8 mouse cellular contexts compared by ENCODE assay signal in the genomic region with DNA sequence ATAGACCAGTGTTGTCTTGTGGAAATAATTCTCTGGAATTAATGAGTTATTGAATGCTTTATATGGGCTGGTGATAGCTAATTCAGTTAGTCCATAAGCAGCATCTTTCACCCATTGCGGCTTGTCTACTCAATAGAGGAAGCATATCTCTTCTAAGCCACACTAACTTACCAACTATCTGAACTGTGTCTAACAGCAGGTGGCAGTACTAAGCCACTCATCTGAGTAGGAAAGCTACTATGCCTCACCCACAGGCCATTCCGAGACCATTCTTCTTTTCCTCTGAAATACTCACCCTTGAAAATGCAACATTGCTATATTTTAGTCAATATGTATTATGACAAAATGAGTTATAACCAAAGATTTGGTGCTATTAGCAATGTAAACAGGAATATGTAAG. TPM values are rescaled to one million over a fixed set of nuclear protein-coding genes. Genes with fewer than 3 reads are reported as not detected.
A peak's percentile ranks its signal among the peaks of the same experiment; 100 is the strongest.
DNase-seq lines count a peak whose midpoint lies in the region; ATAC-seq lines count a peak whose summit lies in the region.

No protein-coding gene starts in this region.

- DNase-seq in adrenal gland, postnatal 10 days, result peak; percentile 9
- DNase-seq in adrenal gland, postnatal 25 days, result no peak
- peak; percentile 3 for DNase-seq in left cerebral cortex, adult 11 months (ENCODE audit: low spot score)
- DNase-seq in left cerebral cortex, postnatal 36 days (ENCODE audit: low spot score in 2 of 2), result no peak
- DNase-seq in T-cell, adult 2 months (ENCODE audit: low spot score), result peak; percentile 1
- DNase-seq in layer of hippocampus, adult 9-10 months (ENCODE audit: low spot score), result peak; percentile 30
- DNase-seq in telencephalon, adult 2 months (ENCODE audit: low read depth, low spot score), result peak; percentile 5

- intact Hi-C loops in left cerebral cortex, postnatal 36 days (cut with DNase I), result loop anchor here (2.0 kb wide), 1 partner anchor 119 kb away; no protein-coding TSS in a partner anchor

- no peak for ATAC-seq in erythroblast, adult 5-6 weeks (replicated peaks; ENCODE audit: low FRiP score, poor library complexity, severe bottlenecking)

RNA-seq across cellular contexts. Expression of a gene that starts 27.2 kb away (rescaled TPM):
- under 1 TPM; 0.66 to 0.73 TPM for total RNA-seq in adrenal gland, postnatal 10 days (2021)
- 0.24 and 0.61 TPM in 2 replicates for total RNA-seq in adrenal gland, postnatal 25 days (2021)
- total RNA-seq in left cerebral cortex, postnatal 36 days (2021), result 10 to 100 TPM; 12.1 to 19.6 TPM
- total RNA-seq in erythroblast, adult 5-6 weeks (2015; ENCODE audit: low replicate concordance), result not detected in 2 replicates
- not detected in 2 replicates for total RNA-seq in erythroblast, adult 5-6 weeks (2017; ENCODE audit: low replicate concordance)

RNA-seq across cellular contexts. Expression of a gene that starts 31.4 kb away (rescaled TPM):
- not detected for total RNA-seq in adrenal gland, postnatal 10 days (2021)
- total RNA-seq in adrenal gland, postnatal 25 days (2021), result not detected in 2 replicates
- total RNA-seq in left cerebral cortex, postnatal 36 days (2021), result not detected
- total RNA-seq in erythroblast, adult 5-6 weeks (2015; ENCODE audit: low replicate concordance), result not detected in 2 replicates
- total RNA-seq in erythroblast, adult 5-6 weeks (2017; ENCODE audit: low replicate concordance), result not detected in 2 replicates

Comparison
In these comparisons a context has a peak if more than half of its experiments do, and no peak if none do; other contexts are left out.
1. DNase-seq: peak in adrenal gland, postnatal 10 days (single experiment), left cerebral cortex, adult 11 months (single experiment), T-cell, adult 2 months (single experiment), layer of hippocampus, adult 9-10 months (single experiment) and telencephalon, adult 2 months (single experiment); none in adrenal gland, postnatal 25 days (single experiment) and left cerebral cortex, postnatal 36 days (0 of 2).